Mouse (Mus musculus): ENCODE measurements around the gene Glrx.
A peak's percentile ranks its signal among the peaks of the same experiment; 100 is the strongest.
"Not testable (repeated sequence)": the region's sequence is repeated elsewhere in the genome, so short reads cannot be mapped to it uniquely, and the experiment has no call there.

The Glrx gene

DNA sequence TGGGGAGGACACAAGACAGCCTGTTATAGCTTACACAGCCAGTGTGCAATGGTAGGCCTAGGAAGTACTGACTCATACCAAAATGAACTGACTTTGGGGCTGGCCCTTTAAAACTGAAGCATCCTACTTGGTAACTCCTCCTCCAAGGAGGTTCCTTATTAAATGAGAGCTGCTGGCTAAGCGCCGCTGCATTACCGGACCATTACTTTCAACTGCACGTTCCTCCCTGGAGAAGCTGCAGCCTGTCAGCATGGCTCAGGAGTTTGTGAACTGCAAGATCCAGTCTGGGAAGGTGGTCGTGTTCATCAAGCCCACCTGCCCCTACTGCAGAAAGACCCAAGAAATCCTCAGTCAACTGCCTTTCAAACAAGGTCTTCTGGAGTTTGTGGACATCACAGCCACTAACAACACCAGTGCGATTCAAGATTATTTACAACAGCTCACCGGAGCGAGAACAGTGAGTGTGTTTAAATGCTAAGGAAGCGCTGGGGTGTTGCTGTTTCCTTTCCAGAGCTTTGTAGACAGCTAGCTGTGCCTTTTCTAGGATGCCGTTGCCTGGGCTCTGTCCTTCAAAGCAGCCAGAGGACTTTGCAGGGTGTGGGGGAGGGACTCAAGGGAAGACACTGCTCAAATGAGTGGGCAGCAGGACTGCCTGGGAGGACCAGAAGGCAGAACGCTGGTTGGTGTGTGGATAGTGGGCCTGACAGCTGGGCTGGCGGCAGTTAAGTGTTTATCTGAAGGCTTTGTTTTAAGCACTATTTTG is at the start of gene Glrx:
TSS of gene Glrx (plus strand) at position 150 of the 763 bp plus-strand sequence.
- DNase-seq (ENCODE audit: low read depth, low spot score): peak; percentile 67

DNA sequence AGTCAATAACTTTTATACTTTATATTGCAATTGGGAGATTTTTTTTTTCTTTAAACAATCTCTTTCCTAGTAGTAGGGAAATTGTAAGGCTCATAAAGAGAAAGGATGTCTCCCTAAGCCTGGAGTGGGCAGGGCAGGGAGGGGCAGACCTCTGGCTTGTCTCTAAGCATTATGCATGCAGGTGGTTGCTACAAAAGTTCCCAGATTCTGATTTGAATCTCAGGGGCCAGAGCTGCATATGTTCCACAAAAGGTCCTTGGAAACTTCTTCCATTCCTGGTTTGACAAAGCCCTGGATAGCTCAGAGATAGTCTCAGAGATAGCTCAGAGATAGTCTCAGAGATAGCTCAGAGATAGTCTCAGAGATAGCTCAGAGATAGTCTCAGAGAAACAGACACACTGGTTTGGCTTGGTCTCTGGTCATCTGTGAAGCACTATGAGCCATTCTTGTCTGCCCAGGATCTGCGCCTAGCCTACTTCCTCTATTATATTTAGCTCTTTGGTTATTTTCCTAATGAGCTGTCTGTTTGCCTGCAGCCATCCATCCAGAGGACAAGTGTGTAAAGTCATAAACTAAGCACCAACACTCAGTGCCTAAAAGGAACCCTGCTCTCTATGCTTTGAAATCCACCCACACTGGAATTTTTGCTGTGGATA is 49.0 kb upstream of the Glrx start:
- DNase-seq (ENCODE audit: low read depth, low spot score): no peak

DNA sequence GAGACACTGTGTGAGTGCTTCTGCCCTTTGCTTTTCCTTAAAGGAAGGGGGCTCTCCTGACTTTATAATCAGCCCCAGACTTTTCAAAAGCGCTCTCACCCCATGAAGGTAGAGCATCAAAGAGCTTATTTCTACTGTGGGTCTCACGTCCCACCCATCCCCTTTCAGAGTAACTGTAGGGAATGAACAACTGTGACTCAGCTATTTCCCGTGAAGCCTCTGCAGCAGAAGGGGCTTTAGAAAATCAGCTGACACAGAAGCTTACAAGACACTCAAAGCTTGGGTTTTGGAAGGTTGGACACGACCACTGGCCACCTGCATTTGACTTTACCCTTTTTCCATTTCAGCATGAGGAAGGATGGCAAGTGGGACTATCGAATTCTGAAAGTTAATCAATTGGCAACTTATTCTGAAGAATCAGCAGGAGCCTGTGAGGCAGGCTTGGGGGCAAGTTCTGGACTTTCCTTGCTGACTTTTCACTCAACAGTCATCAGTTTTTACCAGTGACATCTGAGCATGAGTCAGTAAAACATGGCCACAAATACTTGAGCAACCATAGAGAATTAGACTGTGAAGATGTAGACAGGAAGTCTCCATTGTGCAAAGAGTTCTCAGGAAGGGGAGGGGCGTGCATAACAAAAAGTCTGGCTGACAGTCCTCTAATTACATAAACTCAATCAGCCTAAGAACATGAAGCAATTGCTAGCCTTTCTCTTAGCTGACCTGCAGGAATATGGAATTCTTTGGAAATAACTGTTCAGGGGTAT is 45.6 kb upstream of the Glrx start:
- DNase-seq (ENCODE audit: low read depth, low spot score): no peak

DNA sequence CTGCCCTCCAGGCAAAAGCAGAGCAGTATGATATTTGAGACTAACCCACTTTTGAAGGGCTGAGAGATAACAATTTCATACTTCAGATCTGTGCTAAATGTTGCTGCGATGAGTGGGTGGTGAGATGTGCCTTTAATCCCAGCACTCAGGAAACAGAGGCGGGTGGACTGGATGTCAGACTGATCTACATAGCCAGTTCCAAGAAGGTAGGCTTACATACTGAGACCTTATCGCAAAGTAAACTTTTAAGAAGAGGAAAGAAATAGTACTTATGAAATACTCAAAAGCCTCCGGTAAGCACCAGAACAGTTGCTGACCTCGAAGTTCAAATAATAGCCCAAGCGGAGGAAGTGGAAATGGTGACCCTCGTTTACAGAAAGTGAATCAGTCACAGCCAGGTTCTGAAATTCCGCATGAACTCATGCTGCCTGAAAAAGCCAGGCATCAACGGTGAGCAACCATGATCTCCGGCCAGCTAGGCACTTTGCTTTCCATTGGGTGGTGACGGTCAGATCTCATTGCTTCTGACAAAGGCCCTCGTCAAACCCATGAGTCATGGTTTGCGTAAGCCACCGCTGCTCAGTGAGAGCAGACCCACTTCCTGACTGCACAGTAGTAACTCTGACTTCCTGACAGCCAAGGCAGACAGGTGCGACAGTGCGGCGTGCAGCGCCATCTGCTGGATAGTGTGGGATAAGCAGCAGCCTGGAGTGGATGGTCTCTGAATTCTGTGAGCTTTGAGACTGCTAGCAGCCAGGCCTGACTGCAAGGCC is 42.1 kb upstream of the Glrx start:
- DNase-seq (ENCODE audit: low read depth, low spot score): peak; percentile 85

DNA sequence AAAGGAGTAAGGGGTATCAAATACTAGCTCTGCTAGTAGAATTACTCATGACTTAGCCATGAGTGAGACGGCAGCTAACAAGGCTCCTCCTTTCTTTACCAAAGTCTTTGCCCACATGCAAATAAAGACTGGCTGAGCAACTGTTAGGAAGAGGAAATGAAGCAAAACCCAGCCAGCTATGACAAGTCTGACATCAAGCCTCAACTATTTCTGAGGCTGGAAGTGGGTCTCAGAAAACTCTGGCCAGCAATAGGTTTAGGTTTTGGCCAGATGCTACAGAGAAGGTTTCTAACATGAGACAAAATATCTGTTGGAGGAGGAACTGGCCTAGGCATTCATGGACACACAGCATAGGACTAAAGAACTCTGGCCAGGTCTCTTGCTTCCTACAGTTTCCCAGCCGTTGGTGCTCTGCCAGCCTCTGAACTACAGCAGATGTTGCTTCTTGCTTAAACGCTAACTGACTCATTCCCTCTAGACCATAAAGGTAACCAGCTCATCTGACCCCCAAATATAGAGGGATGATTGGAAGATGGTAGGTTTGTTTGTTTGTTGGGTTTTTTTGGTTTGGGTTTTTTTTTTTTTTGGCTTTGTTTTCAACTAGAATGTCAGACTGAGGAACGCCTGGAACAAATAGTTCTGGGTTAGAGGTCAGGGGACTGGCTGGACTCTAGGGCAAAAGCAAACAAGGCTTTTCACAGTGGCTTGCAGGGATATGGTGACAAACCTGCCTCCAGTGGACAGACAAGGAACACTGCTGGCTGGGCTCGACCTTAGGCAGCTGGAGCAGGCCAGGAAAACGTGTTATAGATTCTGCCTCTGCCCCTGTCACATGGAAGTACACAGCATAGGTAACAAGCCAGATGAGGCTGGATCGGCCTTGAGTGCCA is 41.0 kb upstream of the Glrx start:
- DNase-seq (ENCODE audit: low read depth, low spot score): no peak

DNA sequence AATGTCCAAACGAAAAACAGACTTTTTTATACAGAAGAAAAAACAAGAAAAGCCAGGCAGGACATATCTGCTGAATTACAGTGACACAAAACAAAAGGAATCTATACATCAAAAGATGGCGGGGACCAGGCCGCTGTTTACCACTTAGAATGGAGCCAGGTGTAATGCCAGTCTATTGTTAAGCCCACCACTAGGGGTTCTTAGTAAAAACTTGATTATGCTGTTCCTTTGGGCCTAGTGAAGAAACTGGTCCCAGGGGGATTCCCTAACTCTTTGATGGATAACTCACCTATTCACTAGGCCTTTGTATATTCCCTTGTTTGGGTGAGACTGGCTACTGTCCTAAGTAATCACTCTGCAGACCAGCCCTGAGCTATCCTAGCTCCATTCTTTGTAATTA is 40.2 kb upstream of the Glrx start:
- DNase-seq (ENCODE audit: low read depth, low spot score): no peak

DNA sequence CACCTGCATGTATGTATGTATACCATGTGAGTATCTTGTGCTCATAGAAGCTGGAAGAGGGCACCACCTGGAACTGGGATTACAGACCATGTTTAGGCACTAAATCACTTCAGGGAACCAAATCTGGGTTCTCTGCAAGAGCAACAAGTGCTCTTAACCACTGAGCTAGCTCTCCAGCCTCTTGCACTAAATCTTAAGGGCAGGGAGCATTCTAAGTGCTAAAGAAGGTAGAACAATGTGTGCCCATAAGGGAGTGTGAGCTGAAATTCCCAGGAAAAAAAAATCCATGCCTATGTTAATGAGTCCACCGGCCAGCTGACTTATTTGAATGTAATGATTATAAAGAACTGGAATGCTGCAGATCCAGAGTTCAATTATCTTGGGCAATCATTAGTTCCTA is 31.7 kb upstream of the Glrx start:
- DNase-seq (ENCODE audit: low read depth, low spot score): no peak

DNA sequence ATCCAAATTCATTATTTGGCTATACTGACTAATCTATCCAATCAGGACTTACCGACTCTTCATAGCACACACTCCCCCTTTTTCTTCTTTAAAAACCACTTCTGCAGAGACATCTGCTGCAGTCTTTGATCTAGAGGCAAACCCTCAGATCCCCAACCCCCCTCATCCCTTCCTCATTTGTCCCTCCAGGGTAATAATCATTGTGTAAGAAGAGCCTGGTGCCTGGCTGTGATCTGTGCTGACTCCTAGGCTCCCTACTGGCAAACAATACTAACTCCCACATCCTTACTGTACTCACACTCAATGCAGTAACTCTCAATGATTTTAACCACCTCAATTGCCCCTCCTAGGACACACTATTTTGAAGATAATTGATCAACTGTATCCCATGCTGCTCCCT is 29.7 kb upstream of the Glrx start:
- no peak for DNase-seq (ENCODE audit: low read depth, low spot score)

DNA sequence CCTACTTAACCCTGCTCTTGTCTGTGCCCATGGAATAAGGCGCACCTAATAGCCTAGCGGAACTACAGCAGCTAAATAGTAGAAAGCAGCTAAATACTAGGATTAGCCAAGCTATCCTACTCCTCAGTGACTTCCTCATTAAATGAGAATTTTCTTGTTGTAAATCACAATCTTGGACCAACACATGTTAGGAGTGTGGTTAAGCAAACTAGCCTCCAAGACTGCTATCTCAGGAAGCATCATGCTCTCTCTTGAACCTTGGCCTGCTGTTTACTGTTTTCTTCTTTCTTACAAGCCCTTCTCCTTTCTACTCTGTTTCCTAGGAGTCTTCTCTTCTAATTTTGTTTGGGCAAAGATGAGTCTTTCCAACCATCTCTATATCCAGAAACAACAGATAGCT is 22.5 kb upstream of the Glrx start:
- DNase-seq (ENCODE audit: low read depth, low spot score): no peak

DNA sequence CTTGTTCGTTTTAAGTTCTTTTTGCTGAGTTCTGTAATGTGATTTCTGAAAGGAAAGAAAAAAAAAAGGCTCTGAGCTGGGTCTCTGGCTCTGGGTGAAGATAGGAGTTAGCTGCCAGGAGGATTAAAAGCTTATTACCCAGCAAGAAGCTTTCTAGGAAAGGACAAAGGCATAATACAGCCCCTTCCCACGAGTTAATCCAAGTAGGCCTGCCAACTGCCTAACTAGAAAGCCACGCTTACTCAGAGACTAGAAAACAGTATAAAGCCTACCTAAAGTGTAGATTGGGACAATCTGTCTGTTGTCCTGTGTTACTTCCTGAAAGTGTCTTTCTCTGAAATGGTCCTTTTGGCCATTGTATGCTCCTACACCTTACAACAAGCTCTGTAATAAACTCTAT is 21.2 kb upstream of the Glrx start:
- no peak for DNase-seq (ENCODE audit: low read depth, low spot score)

DNA sequence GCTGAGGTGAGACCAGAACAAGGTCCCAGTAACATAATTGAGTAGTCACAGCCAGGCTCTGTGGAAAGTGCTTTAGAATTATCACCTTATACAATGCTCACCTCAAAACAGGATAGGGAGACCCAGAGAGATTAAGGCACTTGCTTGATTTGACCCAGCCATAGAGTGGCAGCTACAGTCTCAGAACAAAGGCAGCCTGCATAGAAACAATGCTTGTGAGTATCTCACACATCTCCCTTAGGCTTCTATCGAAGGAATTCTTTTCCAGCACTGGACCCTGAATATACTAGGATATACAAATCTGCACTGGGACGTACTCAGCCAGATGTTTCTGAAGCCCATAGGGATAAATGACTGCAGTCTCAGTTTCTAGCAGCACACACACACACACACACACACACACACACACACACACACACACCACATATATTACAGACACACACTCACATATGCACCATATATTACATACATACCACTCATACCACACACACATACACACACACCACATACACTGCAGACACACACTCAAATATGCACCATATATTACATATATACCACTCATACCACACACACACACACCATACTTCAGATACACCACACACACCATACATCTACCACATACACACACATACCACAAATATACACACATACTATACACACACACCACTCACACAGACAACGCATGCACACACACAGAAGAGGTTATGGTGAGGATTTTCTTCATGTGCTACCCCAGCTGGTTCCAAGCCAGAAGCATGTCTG is 20.5 kb upstream of the Glrx start:
- no peak for DNase-seq (ENCODE audit: low read depth, low spot score)

DNA sequence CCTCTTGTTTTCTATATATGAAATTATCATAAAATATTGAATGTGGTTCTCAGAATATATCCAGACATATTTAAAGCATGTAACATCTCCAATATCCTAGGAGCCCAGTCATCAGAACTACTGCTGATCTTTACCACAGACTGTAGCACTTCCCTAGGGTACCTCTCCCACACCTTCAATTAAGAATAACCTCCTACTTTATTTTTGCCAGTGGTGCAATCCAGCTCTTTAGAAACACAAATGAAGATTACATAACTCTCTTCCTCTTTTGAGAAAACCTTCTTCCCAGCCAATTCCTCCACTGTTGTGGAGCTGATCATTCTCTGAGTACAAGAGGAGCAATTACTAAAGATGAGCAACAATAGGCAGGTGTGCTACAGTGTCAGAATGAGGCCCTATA is 19.8 kb upstream of the Glrx start:
- no peak for DNase-seq (ENCODE audit: low read depth, low spot score)

DNA sequence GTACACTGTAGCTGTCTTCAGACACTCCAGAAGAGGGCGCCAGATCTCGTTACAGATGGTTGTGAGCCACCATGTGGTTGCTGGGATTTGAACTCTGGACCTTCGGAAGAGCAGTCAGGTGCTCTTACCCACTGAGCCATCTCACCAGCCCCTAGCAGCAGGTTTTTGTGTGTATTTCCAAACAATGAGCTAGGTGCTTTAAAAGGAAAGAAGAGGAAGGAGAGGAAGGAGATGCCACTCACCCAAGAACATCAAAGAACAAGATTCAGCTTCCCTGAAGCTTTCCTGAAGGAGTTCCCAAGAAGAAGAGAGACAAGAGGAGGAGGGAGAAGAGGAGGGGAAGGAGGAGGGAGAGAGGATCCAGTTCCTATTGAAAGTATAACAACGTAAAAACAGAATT is 17.3 kb upstream of the Glrx start:
- not testable (repeated sequence) for DNase-seq (ENCODE audit: low read depth, low spot score)

DNA sequence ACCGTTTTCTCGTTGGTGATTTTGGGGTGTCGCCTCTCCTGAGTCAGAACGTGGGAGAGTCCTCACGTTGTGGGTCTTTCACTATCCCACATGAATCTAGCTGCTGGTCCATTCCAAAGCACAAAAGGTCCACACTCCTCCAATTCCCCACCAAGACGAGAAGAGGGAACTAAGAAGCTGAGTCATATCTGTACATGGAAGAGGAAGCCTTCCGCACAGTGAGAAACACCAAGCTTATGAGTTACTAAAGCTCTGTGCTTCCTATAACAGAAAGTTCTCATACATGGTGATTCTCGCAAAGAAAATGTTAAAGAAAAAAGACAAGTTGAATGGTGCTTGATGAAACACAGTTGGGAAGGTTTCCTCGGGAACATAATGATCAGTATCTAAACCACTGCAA is 16.5 kb upstream of the Glrx start:
- DNase-seq (ENCODE audit: low read depth, low spot score): no peak

DNA sequence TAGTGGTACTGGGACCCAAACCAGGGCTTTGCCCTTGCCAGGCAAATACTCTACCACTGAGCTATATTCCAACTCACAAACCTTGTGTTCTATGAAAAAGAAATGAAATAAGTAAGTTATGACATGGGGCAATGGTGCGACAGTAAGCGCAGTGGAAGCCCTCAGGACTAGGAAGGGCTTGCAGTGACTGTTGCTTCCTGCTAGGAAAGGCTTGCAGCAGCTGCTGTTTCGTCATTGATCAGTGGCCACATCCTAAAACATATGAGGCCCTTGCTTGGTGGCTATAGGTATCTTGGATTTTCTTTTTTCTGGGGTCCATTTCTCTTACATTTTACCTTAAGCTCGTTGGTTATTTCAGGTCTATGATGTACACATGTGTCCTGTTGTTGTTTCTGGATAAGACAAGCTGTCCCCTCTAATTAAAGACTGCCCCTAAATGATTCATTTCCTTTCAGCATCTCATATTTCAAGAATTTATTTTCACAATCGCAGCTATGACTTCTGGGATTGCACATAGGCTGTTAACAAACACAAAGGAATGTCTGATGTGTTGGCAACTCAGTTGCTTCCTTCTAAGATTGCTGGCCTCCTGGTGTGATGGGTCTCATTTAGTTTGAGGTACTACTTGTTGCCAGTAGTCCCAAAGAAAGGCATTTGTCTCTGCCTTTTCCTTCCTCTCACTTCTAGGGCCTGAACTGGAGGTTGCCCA is 14.9 kb upstream of the Glrx start:
- DNase-seq (ENCODE audit: low read depth, low spot score): no peak

DNA sequence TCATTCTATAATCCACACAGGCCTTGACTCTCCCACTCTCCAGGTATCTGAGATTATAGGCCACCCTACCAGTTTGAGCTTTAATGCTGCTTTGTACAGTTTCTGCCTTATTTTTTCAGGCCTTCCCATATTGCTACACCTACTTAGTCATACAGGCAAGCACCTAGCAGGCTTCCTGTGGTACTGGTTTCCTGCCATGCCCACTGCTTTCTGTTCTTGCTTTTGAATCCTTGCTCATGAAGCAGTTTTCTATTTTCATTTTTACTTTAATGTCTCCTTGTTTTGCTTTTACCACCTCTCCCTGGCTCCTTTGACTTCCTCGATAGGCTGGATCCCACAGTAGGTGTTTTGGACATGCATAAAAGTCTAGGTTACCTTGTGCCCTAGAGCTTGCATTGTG is 14.3 kb upstream of the Glrx start:
- no peak for DNase-seq (ENCODE audit: low read depth, low spot score)

DNA sequence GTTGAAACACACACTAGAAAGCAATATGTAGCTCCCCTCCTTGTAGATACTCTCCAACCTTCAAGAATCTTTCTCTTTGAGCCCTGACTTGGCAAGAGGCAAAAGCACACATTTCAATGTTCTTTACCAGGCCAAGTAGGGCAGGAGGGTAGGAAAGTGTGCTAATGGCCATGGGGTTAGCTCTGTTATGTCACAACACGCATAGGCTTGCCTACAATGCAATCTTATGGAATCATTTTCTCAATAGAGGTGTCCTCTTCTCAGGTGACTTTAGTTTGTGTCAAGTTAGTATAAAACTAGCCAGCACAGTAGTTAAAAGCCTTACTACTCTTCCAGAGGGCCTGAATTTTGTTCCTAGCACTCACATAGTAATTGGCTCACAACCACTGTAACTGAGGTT is 9.0 kb upstream of the Glrx start:
- no peak for DNase-seq (ENCODE audit: low read depth, low spot score)

DNA sequence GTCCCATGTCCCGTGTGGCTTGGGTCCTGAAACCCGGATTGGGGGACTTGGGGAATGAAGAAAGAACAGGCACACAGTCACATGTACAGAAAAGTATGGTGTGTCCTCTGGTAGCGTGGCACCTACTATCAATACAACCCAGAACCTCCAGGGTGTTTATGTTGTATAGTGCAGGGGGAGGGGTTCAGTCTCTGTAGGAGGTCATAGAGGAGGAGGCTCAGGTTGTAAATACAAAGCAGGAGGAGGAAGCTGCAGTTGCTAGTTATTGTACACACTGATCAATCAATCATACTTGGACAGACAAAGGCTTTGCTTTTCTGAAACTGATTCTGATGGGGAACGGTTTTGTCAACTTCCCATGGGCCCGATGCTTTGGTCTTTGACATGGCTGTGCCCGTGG is 8.0 kb upstream of the Glrx start:
- no peak for DNase-seq (ENCODE audit: low read depth, low spot score)

DNA sequence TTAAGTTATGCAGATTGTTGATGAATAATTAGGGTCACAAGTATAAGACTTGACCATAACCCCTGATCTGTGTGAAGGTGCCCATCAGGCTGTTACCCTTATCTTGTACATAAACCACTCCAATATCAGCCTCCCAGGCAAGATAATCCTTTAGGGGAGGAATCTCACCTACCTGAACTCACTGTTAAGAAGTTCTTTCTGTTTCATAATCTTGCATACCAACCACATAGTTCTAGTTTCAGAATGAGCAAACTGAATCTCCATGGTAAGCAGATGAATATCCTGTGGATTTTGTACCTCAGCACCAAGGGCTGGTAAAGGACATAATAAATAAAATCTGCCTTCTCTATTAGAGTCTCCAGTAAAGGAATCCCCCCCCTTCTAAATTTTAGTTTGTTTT is 7.0 kb upstream of the Glrx start:
- no peak for DNase-seq (ENCODE audit: low read depth, low spot score)

DNA sequence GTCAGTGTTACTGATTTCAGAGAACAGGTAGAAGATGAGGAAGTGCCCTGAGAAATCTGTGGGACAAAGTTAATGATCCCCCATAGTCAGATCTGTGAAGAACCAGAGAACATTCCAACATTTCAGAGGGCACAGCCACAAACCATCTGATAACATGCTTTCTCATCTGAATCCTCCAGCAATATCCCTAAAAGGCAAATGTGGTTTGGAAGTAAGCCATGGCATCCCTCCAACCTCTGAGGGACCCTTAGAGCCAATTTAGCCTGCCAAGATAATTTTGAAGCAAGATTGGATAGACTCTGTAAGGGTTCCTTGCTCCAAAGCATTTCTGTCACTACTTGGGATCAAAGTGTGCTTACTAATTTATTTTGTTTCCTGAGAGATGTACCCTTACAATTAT is 6.2 kb upstream of the Glrx start:
- no peak for DNase-seq (ENCODE audit: low read depth, low spot score)
